Comparison of ENCODE assay signal across 8 mouse cellular contexts in genomic region chr11:103158621-103159478, GRCm38 (mm10). TPM values are rescaled to one million over a fixed set of nuclear protein-coding genes. Genes with fewer than 3 reads are reported as not detected.
DNase-seq lines count a peak whose midpoint lies in the region; ATAC-seq and TF ChIP-seq lines count a peak whose summit lies in the region.

No protein-coding gene starts in this region.

- no peaks in the 10 kb centered on the region for H3K36me3 ChIP-seq in hindbrain, embryonic 16.5 days (ENCODE audit: control insufficient read depth, insufficient read depth, low read length)

- H3K4me2 ChIP-seq in hindbrain, embryonic 16.5 days (ENCODE audit: low read length) = peak overlapping the region; percentile 55

- WGBS in hindbrain, embryonic 16.5 days = 2% methylated on average over 25 of the region's 25 CpGs

- TF ChIP-seq POLR2A in cortical plate, adult 2 months (IDR thresholded peaks at IDR 0.05; ENCODE audit: extremely low read depth, insufficient read depth, low read length) = no peak

- no peaks in the 10 kb centered on the region for H3K4me1 ChIP-seq in cortical plate, adult 2 months (ENCODE audit: control insufficient read depth, insufficient read depth, low read length)
- peaks cover 5% of the 10 kb centered on the region; the same call in 1 of the 2 replicates for H3K4me1 ChIP-seq in hindbrain, embryonic 16.5 days (ENCODE audit: control insufficient read depth, insufficient read depth, low read depth, low read length)

- H3K27me3 ChIP-seq in hindbrain, embryonic 16.5 days (replicated peaks; ENCODE audit: control insufficient read depth, insufficient read depth, low read length) = no peaks in the 10 kb centered on the region

- peak; percentile 83 for TF ChIP-seq CTCF in cortical plate, adult 2 months (IDR thresholded peaks at IDR 0.05; ENCODE audit: extremely low read depth, insufficient read depth, low read length)
- TF ChIP-seq CTCF in gastrocnemius, adult 2 months (IDR thresholded peaks at IDR 0.05) = peak; percentile 99

- H3K9ac ChIP-seq in hindbrain, embryonic 16.5 days (ENCODE audit: low read depth, low read length) = peak overlapping the region; percentile 39; the same call in 1 of the 2 replicates

- DNase-seq in gastrocnemius, adult 2 months = peak; percentile 98
- peak; percentile 81 for DNase-seq in left cerebral cortex, adult 11 months (ENCODE audit: low spot score)
- DNase-seq in lung, postnatal 36 days = peak; percentile 99
- peak; percentile 94 for DNase-seq in retina, postnatal 1 day
- DNase-seq in urinary bladder, adult 18-20 months (ENCODE audit: low spot score in 2 of 2) = peak; percentile 91 to 97

- ATAC-seq in activated CD4-positive, CD25-positive, alpha-beta regulatory T cell, adult 4 months = peak; percentile 97
- peak; percentile 95 for ATAC-seq in hindbrain, embryonic 16.5 days

- intact Hi-C loops in gastrocnemius, adult 2 months (cut with DNase I) = loop anchor here (1.0 kb wide), 2 partner anchors 42 to 57 kb away; no protein-coding TSS in a partner anchor

- H3K9me3 ChIP-seq in hindbrain, embryonic 16.5 days (ENCODE audit: control insufficient read depth, low read length) = no peaks in the 10 kb centered on the region

- H3K4me3 ChIP-seq in cortical plate, adult 2 months (ENCODE audit: insufficient read depth, low read length) = no peak overlapping the region; the same call in 1 of the 2 replicates
- peak overlapping the region; percentile 68 for H3K4me3 ChIP-seq in gastrocnemius, adult 2 months
- H3K4me3 ChIP-seq in hindbrain, embryonic 16.5 days (ENCODE audit: low read length) = peak overlapping the region; percentile 26

- H3K27ac ChIP-seq in cortical plate, adult 2 months (ENCODE audit: insufficient read depth, low read length) = no peak overlapping the region
- peak overlapping the region; percentile 85 for H3K27ac ChIP-seq in gastrocnemius, adult 2 months
- H3K27ac ChIP-seq in hindbrain, embryonic 16.5 days (ENCODE audit: low read depth, low read length) = peak overlapping the region; percentile 75

RNA-seq across cellular contexts. Expression of gene Fmnl1, which starts 12.1 kb away (rescaled TPM):
- 10 to 100 TPM; 60.0 to 62.7 TPM for polyA plus RNA-seq in activated CD4-positive, CD25-positive, alpha-beta regulatory T cell, adult 4 months (2017; shearing (Covaris generic))
- 125 and 133 TPM in 2 replicates for polyA plus RNA-seq in cortical plate, adult 2 months (2012; rRNA removed)
- 1 to 10 TPM; 4.2 to 5.7 TPM for total RNA-seq in gastrocnemius, adult 2 months (2021)
- 7.6 and 8.6 TPM in 2 replicates for polyA plus RNA-seq in hindbrain, embryonic 16.5 days (2015; fragmentation: Nextera tagmentation; extraction: Ambion mirVana)

RNA-seq across cellular contexts. Expression of gene Hexim2, which starts 26.6 kb away (rescaled TPM):
- polyA plus RNA-seq in activated CD4-positive, CD25-positive, alpha-beta regulatory T cell, adult 4 months (2017; shearing (Covaris generic)) = 1 to 10 TPM; 2.2 to 3.6 TPM
- 10.7 and 11.9 TPM in 2 replicates for polyA plus RNA-seq in cortical plate, adult 2 months (2012; rRNA removed)
- 1 to 10 TPM; 2.0 to 3.6 TPM for total RNA-seq in gastrocnemius, adult 2 months (2021)
- polyA plus RNA-seq in hindbrain, embryonic 16.5 days (2015; fragmentation: Nextera tagmentation; extraction: Ambion mirVana) = 27.7 and 30.2 TPM in 2 replicates

RNA-seq across cellular contexts. Expression of gene Hexim1, which starts 42.8 kb away (rescaled TPM):
- 1 to 10 TPM; 3.4 TPM for polyA plus RNA-seq in activated CD4-positive, CD25-positive, alpha-beta regulatory T cell, adult 4 months (2017; shearing (Covaris generic))
- 22.6 and 22.9 TPM in 2 replicates for polyA plus RNA-seq in cortical plate, adult 2 months (2012; rRNA removed)
- 10 to 100 TPM; 18.6 to 21.8 TPM for total RNA-seq in gastrocnemius, adult 2 months (2021)
- polyA plus RNA-seq in hindbrain, embryonic 16.5 days (2015; fragmentation: Nextera tagmentation; extraction: Ambion mirVana) = 4.1 and 4.7 TPM in 2 replicates

RNA-seq across cellular contexts. Expression of gene 1700023F06Rik, which starts 49.5 kb away (rescaled TPM):
- not detected for polyA plus RNA-seq in activated CD4-positive, CD25-positive, alpha-beta regulatory T cell, adult 4 months (2017; shearing (Covaris generic))
- polyA plus RNA-seq in cortical plate, adult 2 months (2012; rRNA removed) = 4.2 and 6.4 TPM in 2 replicates
- total RNA-seq in gastrocnemius, adult 2 months (2021) = not detected
- 1.9 and 3.0 TPM in 2 replicates for polyA plus RNA-seq in hindbrain, embryonic 16.5 days (2015; fragmentation: Nextera tagmentation; extraction: Ambion mirVana)

RNA-seq across cellular contexts. Expression of gene Acbd4, which starts 57.4 kb away (rescaled TPM):
- 10 to 100 TPM; 18.4 to 24.0 TPM for polyA plus RNA-seq in activated CD4-positive, CD25-positive, alpha-beta regulatory T cell, adult 4 months (2017; shearing (Covaris generic))
- 40.7 and 46.3 TPM in 2 replicates for polyA plus RNA-seq in cortical plate, adult 2 months (2012; rRNA removed)
- total RNA-seq in gastrocnemius, adult 2 months (2021) = 10 to 100 TPM; 24.2 to 28.6 TPM
- 14.2 and 16.4 TPM in 2 replicates for polyA plus RNA-seq in hindbrain, embryonic 16.5 days (2015; fragmentation: Nextera tagmentation; extraction: Ambion mirVana)
